Mouse (Mus musculus): ENCODE data around the gene Dtnb. TPM values are rescaled to one million over a fixed set of nuclear protein-coding genes. Genes with fewer than 3 reads are reported as not detected.

Gene Dtnb
- polyA plus RNA-seq, 1 experiment from 2014 or later, result 41.1 TPM

DNA sequence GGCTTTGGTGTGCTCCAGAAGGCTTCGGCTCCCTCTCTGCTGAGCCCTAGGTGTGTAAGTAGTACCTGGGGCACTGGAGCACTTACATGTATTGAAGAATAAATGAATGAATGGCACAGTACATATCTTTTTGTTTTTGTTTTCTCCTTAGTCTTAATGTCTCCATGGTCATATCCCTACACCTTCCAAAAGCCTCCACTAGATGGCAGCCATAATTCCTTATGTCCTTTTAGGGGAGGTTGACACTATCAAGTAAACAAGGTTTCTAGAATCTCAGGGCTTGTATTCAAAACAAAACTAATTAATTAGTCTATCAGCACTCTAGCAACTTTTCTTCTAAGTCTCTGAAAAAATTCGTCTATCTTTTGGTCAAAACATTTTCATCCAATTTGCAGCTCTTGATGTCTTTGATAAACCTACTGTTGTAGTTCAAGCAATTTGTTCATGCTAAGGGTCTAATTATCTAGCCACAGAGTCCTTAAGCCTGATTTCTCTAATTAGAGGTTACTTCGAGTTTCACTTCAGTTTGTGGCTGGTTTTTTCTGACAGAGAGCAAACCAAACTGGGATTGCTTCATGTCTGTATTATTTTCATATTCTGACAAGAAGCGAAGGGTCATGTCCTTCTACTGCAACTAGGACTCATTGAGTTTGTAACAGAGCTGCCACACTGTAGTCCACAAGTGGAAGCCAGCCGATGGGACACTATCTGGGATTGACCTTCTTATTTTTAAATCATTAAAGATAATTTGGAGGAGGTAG, 123.7 kb downstream of the Dtnb start:
- no peaks in the 10 kb centered on the region for H3K9me3 ChIP-seq (ENCODE audit: low read depth, low read length)
- H3K27me3 ChIP-seq (ENCODE audit: insufficient read depth, low read length), result no peaks in the 10 kb centered on the region
- no peaks in the 10 kb centered on the region for H3K4me1 ChIP-seq (ENCODE audit: insufficient read depth)
- H3K9ac ChIP-seq, result no peak overlapping the region
- H3K36me3 ChIP-seq (ENCODE audit: insufficient read depth), result no peaks in the 10 kb centered on the region
- H3K27ac ChIP-seq (ENCODE audit: low read depth), result no peak overlapping the region
- peak; percentile 54; the same call in 1 of the 2 replicates for ATAC-seq (ENCODE audit: insufficient read depth)
- WGBS, result 64% methylated on average over 5 of the region's 5 CpGs
- peak; percentile 90 for DNase-seq
- no peak overlapping the region for H3K4me2 ChIP-seq
- TF ChIP-seq CTCF (IDR thresholded peaks at IDR 0.05; ENCODE audit: low read depth), result peak; percentile 78
- no peak overlapping the region for H3K4me3 ChIP-seq (ENCODE audit: low read depth, low read length)

DNA sequence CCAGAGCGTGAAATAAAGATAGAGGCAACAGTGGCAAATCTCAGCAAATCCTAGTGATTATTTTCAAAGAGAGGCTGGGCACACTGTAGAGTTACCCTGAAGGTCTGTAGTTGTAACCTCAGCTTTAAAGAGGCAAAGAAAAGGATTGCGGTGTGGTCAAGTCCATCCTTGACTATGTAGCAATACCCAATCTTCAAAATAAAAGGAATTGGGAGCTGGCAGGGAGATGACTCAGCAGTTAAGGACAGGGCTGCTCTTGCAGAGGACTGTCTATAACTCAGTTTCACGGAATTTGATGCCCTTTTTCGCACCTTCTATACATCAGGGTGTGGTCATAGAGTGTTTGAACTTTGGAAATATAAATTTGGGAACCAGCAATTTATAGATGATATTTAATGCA, 128.3 kb downstream of the Dtnb start:
- no peak overlapping the region for H3K9ac ChIP-seq
- no peak for DNase-seq
- WGBS, result 82% methylated on average over 4 of the region's 4 CpGs

DNA sequence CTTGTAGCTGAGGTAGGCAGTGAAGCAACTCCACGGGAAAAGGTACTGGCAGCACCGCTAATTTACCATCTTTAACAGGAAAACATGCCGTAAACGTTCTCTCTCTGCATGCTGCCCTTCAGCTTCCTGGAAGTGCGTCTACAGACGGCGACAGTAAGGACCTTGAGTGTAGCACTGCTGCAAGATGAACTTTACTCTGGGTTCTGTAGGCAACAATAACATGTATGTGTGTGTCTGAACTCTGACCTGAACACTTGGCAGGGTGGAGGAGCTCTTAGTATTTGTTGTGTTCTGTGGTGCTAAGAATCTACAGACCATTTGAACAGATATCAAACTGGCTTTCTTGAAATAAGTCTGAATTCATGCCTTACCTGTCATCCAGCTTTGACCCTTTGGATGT, 130.7 kb downstream of the Dtnb start:
- no peak overlapping the region for H3K27ac ChIP-seq (ENCODE audit: low read depth)
- H3K36me3 ChIP-seq (ENCODE audit: insufficient read depth), result no peaks in the 10 kb centered on the region
- ATAC-seq (ENCODE audit: insufficient read depth) (no peak), DNase-seq (no peak)
- no peak overlapping the region for H3K9ac ChIP-seq
- no peak for TF ChIP-seq CTCF (IDR thresholded peaks at IDR 0.05; ENCODE audit: low read depth)
- H3K4me1 ChIP-seq (ENCODE audit: insufficient read depth), result no peaks in the 10 kb centered on the region
- no peak overlapping the region for H3K4me2 ChIP-seq
- no peaks in the 10 kb centered on the region for H3K27me3 ChIP-seq (ENCODE audit: insufficient read depth, low read length)
- no peak overlapping the region for H3K4me3 ChIP-seq (ENCODE audit: low read depth, low read length)
- no peaks in the 10 kb centered on the region for H3K9me3 ChIP-seq (ENCODE audit: low read depth, low read length)
- 85% methylated on average over 7 of the region's 7 CpGs for WGBS

More for the DNA sequence above, 128.3 kb downstream of the Dtnb start:
- H3K36me3 ChIP-seq (ENCODE audit: insufficient read depth), result no peaks in the 10 kb centered on the region
- TF ChIP-seq CTCF (IDR thresholded peaks at IDR 0.05; ENCODE audit: low read depth), result no peak
- H3K27me3 ChIP-seq (ENCODE audit: insufficient read depth, low read length), result no peaks in the 10 kb centered on the region
- no peak for ATAC-seq (ENCODE audit: insufficient read depth)
- H3K4me3 ChIP-seq (ENCODE audit: low read depth, low read length), result no peak overlapping the region
- no peak overlapping the region for H3K27ac ChIP-seq (ENCODE audit: low read depth)
- H3K4me2 ChIP-seq, result no peak overlapping the region
- no peaks in the 10 kb centered on the region for H3K4me1 ChIP-seq (ENCODE audit: insufficient read depth)
- H3K9me3 ChIP-seq (ENCODE audit: low read depth, low read length), result no peaks in the 10 kb centered on the region

GRCm38 (mm10) chr12:3719151-3719721, 147.1 kb downstream of the Dtnb start:
- DNase-seq, result peak; percentile 23
- Histone ChIP-seq H3K27me3 (ENCODE audit: insufficient read depth, low read length) (no peaks in the 10 kb centered on the region), H3K9me3 (ENCODE audit: low read depth, low read length) (no peaks in the 10 kb centered on the region), H3K4me3 (ENCODE audit: low read depth, low read length) (no peak overlapping the region), H3K4me2 (no peak overlapping the region), H3K9ac (no peak overlapping the region), H3K27ac (ENCODE audit: low read depth) (peak overlapping the region; percentile 12; the same call in 1 of the 2 replicates), H3K36me3 (ENCODE audit: insufficient read depth) (0 out of 2 replicates have a peak, but pooled peaks cover 3% of the 10 kb centered on the region), H3K4me1 (ENCODE audit: insufficient read depth) (no peaks in the 10 kb centered on the region)
- 35% methylated on average over 4 of the region's 4 CpGs for WGBS
- ATAC-seq (ENCODE audit: insufficient read depth), result peak; percentile 35; the same call in 1 of the 2 replicates
- no peak for TF ChIP-seq CTCF (IDR thresholded peaks at IDR 0.05; ENCODE audit: low read depth)

GRCm38 (mm10) chr12:3720527-3720926, 148.3 kb downstream of the Dtnb start:
- TF ChIP-seq CTCF (IDR thresholded peaks at IDR 0.05; ENCODE audit: low read depth), result no peak
- H3K9ac ChIP-seq, result no peak overlapping the region
- 94% methylated on average over 2 of the region's 2 CpGs for WGBS
- no peak overlapping the region for H3K4me2 ChIP-seq
- 0 out of 2 replicates have a peak, but pooled peaks cover 3% of the 10 kb centered on the region for H3K36me3 ChIP-seq (ENCODE audit: insufficient read depth)
- DNase-seq (no peak), ATAC-seq (ENCODE audit: insufficient read depth) (no peak)
- peaks cover 5% of the 10 kb centered on the region for H3K4me1 ChIP-seq (ENCODE audit: insufficient read depth)
- H3K9me3 ChIP-seq (ENCODE audit: low read depth, low read length), result no peaks in the 10 kb centered on the region
- no peaks in the 10 kb centered on the region for H3K27me3 ChIP-seq (ENCODE audit: insufficient read depth, low read length)
- no peak overlapping the region for H3K27ac ChIP-seq (ENCODE audit: low read depth)
- H3K4me3 ChIP-seq (ENCODE audit: low read depth, low read length), result no peak overlapping the region

- Histone ChIP-seq H3K36me3 (ENCODE audit: insufficient read depth) (0 out of 2 replicates have a peak, but pooled peaks cover 3% of the 10 kb centered on the region), H3K9me3 (ENCODE audit: low read depth, low read length) (no peaks in the 10 kb centered on the region), H3K27ac (ENCODE audit: low read depth) (0 out of 2 replicates have a peak overlapping the region, but pooled peaks have one; percentile 7), H3K4me3 (ENCODE audit: low read depth, low read length) (no peak overlapping the region), H3K9ac (no peak overlapping the region), H3K4me1 (ENCODE audit: insufficient read depth) (peaks cover 5% of the 10 kb centered on the region), H3K27me3 (ENCODE audit: insufficient read depth, low read length) (no peaks in the 10 kb centered on the region), H3K4me2 (no peak overlapping the region)
- TF ChIP-seq CTCF (IDR thresholded peaks at IDR 0.05; ENCODE audit: low read depth), result no peak
- 23% methylated on average over 3 of the region's 3 CpGs for WGBS
- DNase-seq, result peak; percentile 77
- ATAC-seq (ENCODE audit: insufficient read depth), result no peak
Observed at GRCm38 (mm10) chr12:3723762-3724161, 151.6 kb downstream of the Dtnb start.

DNA sequence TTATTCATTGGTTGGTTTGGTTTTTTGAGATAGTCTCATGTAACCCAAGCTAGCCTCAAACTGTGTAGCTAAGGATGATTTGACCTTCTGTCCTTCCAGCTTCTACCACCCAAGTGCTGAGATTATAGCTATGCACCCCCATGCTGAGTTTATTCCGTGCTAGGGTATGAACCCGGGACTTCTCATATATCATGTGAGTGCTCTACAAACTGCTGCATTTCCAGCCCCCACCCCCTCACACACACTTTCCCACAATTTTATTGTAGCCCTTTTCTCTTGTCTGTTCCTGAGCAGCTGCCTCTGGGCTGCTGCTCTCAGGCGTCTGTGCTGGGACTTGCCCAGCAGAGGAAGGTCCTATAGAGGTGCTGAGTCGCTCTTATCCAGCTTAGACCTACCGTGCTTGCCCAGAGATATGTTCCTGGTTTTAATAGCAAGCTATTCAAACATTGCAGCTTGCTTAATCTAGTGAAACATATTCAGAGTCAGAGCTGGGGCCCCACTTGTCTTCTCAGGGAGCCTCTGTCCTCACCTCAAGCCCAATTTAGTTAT, 152.7 kb downstream of the Dtnb start:
- 20% methylated on average over 5 of the region's 5 CpGs for WGBS
- Histone ChIP-seq H3K27me3 (ENCODE audit: insufficient read depth, low read length) (no peaks in the 10 kb centered on the region), H3K4me1 (ENCODE audit: insufficient read depth) (peaks cover 5% of the 10 kb centered on the region), H3K36me3 (ENCODE audit: insufficient read depth) (0 out of 2 replicates have a peak, but pooled peaks cover 3% of the 10 kb centered on the region), H3K4me2 (no peak overlapping the region), H3K9ac (no peak overlapping the region), H3K9me3 (ENCODE audit: low read depth, low read length) (no peaks in the 10 kb centered on the region), H3K4me3 (ENCODE audit: low read depth, low read length) (no peak overlapping the region), H3K27ac (ENCODE audit: low read depth) (no peak overlapping the region; the same call in 1 of the 2 replicates)
- ATAC-seq (ENCODE audit: insufficient read depth), result peak; percentile 68; the same call in 1 of the 2 replicates
- no peak for TF ChIP-seq CTCF (IDR thresholded peaks at IDR 0.05; ENCODE audit: low read depth)
- DNase-seq, result no peak
